Mouse (Mus musculus) lung, postnatal 14 days (tissue): Measurements from ENCODE around the gene Rab29.
"Not testable (repeated sequence)": the region's sequence is repeated elsewhere in the genome, so short reads cannot be mapped to it uniquely, and the experiment has no call there.

ENCODE experiments used
- DNase-seq: peaks from one replicate; pipeline ENCODE4 v3.0.0; 2021

Gene Rab29

DNA sequence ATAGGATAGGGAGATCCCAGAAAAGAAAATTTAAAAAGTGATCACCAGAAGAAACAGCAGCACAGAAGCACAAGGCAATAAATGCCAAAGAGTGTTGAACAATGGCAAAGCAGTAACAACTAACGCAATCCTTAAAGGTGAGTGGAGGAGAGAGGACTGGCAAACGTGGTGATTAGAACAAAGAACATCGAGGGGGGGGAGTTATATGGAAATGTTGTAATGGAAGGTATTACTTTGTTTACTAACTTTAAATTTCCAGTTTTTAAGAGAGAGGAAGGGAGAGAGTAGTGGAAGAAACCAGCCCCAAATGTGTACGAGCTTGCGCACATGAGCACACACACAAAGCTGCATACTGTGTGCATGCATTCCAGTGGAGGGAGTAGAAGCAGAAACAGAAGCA is 1.4 kb upstream of the Rab29 start:
- no peak for DNase-seq

- no peak for DNase-seq
Observed at GRCm38 (mm10) chr1:131866304-131866999, 572 bp upstream of the Rab29 start.

- peak; percentile 15 for DNase-seq
Observed at GRCm38 (mm10) chr1:131867946-131868290, 894 bp downstream of the Rab29 start.

- DNase-seq: no peak
Observed at GRCm38 (mm10) chr1:131869561-131869960, 2.5 kb downstream of the Rab29 start.

GRCm38 (mm10) chr1:131872856-131873255 is 5.8 kb downstream of the Rab29 start:
- DNase-seq: no peak

DNA sequence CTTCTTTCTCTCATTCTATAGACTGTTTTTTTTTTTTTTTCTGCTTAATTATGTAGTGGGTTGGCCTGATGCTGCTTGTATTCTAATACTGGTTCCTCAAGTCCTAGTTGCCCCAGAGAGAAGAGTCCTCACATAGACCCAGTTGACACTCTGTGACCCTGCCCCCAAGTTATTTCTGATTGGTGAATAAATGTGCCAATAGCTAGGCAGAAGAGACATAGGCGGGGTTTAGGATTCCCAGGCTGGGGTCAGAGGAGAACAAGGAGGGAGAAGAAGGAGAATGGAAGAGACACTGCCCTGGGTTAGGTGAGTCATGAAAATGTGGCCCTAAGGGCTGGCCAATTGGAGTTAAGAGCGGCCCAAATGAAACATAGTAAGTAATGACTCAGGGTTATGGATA is 12.8 kb downstream of the Rab29 start:
- DNase-seq: no peak

DNA sequence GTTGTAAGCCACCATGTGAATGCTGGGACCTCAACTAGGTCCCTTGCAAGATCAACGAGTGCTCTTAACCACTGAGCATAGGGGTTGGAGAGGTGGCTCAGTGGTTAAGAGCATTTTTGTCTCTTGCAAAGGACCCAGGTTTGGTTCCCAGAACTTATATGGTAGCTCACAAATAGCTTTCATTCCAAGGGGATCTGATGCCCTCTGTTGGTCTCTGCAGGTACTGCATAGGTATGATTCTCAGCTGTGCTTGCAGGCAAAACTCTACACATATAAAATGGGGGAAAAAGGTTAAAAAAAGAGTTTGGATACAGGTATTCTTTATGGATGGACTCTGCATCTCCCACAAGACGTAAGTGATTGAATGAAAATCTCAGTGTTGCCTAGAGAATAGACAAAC is 15.8 kb downstream of the Rab29 start:
- peak; percentile 38 for DNase-seq

DNA sequence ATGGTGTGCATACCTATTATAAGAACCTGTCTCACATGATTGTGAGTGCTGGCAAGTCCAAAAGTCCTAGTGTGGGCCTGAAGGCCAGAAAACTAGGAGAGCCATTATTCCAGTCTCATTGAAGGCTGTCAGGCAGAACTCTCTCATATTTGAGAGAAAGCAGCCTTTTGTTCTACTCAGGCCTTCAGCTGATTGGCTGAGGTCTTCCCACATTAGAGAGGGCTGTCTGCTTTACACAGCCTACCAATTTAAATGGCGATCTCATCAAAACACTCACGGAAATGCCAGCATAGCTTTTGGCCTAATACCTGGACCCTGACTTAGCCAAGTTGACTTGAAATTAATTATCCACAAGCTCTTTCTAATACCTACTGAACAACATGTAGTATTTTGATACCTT is 19.1 kb downstream of the Rab29 start:
- DNase-seq: no peak

DNA sequence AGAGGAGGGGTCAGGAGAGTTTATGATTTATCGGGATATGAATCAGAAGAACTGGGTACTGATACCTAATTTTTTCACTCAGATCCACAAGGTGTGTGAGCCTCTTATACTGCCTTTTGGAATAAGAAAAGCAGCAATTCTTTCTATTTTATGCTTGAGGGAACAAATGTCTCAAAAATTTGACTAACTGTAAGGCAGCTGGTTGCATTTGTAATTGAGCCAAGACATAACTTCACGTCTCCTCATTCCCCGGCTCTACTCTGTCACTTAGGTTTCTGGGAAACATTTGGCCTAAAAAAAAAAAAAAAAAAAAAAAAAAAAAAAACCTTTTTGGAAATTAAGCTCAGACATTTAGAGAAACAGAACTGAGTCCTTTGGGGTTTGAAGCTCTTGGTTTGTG is 19.6 kb downstream of the Rab29 start:
- no peak for DNase-seq

GRCm38 (mm10) chr1:131890043-131890658 is 23.1 kb downstream of the Rab29 start:
- no peak for DNase-seq

- DNase-seq: no peak
Observed at GRCm38 (mm10) chr1:131891436-131891835, 24.4 kb downstream of the Rab29 start.

GRCm38 (mm10) chr1:131902679-131903078 is 35.7 kb downstream of the Rab29 start:
- no peak for DNase-seq

DNA sequence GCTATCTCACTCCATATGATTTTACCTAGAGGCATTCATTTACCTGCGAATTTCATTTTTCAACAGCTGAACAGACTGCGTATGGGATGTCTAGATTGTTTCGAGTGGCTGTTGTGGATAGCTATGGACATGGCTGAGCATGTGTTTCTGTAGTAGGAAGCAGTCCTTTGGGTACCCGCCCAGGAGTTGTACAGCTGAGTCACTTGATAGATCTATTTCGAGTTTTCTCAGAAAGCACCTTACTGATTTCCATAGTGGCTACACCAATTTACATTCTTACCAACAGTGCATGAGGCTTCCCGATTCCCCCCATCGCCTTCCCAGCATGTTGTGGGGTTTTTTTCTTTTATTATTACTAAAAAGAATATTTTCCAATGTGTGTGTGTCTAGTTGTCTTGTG is 36.2 kb downstream of the Rab29 start:
- DNase-seq: no peak

DNA sequence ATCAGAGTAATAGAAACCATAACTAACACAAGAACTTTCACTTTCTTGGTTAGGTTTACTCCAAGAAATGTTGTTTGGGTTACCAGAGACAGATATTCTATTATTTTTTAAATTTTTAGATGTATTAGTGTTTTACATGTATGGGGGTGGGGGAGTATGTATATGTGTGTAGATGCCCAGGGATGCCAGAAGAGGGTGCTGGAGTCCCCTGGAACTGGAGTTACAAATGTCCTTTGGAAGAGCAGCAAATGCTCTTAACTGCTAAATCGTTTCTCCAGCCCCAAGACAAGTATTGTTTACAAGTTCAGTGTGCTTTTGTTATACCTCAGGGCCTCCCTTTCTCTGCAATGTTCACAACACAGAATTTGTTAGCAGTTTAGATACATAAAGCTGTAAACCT is 38.5 kb downstream of the Rab29 start:
- DNase-seq: no peak

DNA sequence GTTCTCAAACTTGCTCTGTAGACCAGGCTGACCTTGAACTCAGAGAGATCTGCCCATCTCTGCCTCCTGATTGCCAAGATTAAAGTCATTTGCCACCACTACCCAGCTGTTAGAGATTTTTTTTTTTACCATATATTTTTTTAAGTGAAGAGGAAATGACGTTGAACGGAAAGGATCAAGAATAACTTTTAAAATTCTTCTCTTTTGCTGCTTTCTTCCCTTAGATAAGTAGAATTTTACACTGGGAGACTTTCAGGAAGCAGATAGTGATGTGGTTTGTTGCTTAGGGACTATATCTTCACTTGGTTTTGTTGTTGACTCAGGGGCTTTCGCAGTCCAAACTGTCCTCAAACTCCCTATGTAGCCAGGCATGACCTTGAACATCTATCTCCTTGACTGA is 41.4 kb downstream of the Rab29 start:
- DNase-seq: no peak

GRCm38 (mm10) chr1:131909236-131909635 is 42.2 kb downstream of the Rab29 start:
- DNase-seq: not testable (repeated sequence)

- DNase-seq: peak; percentile 100
Observed at GRCm38 (mm10) chr1:131910001-131910648, 43.1 kb downstream of the Rab29 start, which contains the start of gene Nucks1. Nucks1 (plus strand) TSS chr1:131910534.

GRCm38 (mm10) chr1:131910674-131911558 is 43.9 kb downstream of the Rab29 start:
- peak; percentile 81 for DNase-seq

- no peak for DNase-seq
Observed at GRCm38 (mm10) chr1:131917634-131918033, 50.6 kb downstream of the Rab29 start.

DNA sequence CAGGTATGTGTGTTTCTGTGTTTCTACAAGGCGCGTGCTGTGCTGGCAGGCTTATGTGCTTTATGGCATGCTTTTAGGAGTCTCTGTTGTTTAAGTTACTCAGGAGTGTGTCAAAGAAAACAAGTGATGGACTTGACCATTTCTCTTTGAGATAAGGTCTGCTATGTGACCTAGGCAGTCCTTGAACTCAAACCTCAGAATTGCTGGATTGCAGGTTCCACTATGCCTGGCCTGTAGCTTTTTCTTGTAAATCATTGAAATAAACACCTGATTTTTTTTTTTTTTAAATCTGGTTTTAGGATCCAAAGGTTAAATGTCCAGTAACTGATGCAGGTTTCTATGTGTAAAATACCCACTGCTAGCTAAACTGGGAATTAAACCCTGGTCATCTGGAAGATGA is 52.0 kb downstream of the Rab29 start:
- DNase-seq: no peak

- DNase-seq: no peak
Observed at GRCm38 (mm10) chr1:131922100-131922499, 55.1 kb downstream of the Rab29 start.
